Mouse (Mus musculus) stomach, postnatal 0 days (tissue): Measurements from ENCODE around the gene Ola1. TPM values are rescaled to one million over a fixed set of nuclear protein-coding genes. Genes with fewer than 3 reads are reported as not detected.

Source experiments
- ATAC-seq: fragments of 200-750 bp; cut with Nextera tagmentation; 2 replicates; pipeline ENCODE4 v1.8.0; 2017; ENCODE audit not compliant: low FRiP score, low TSS enrichment
- DNase-seq: peaks from one replicate; pipeline ENCODE4 v3.0.0-alpha.2; 2016; ENCODE audit warnings: low spot score
- H3K27ac ChIP-seq: fragments of 300-500 bp; sonication (generic); replicated peaks from 2 replicates; pipeline ENCODE4 v1.5.1; 2014; ENCODE audit warnings: mild to moderate bottlenecking, control low read depth
- H3K27me3 ChIP-seq: fragments of 300-500 bp; sonication (generic); 2 replicates; pipeline ENCODE4 v1.6.1; 2014; ENCODE audit warnings: low read length; ENCODE audit not compliant: control insufficient read depth, insufficient read depth
- H3K36me3 ChIP-seq: fragments of 300-500 bp; sonication (generic); 2 replicates; pipeline ENCODE4 v1.6.1; 2014; ENCODE audit warnings: low read length, mixed read lengths; ENCODE audit not compliant: control insufficient read depth, insufficient read depth
- H3K4me1 ChIP-seq: fragments of 300-500 bp; sonication (generic); replicated peaks from 2 replicates; pipeline ENCODE4 v1.6.1; 2014; ENCODE audit warnings: antibody characterized with exemption; ENCODE audit not compliant: control insufficient read depth, insufficient read depth
- H3K4me2 ChIP-seq: fragments of 300-500 bp; sonication (generic); replicated peaks from 2 replicates; pipeline ENCODE4 v1.6.1; 2014; ENCODE audit warnings: low read depth, mild to moderate bottlenecking, control low read depth, moderate library complexity
- H3K4me3 ChIP-seq: fragments of 300-500 bp; sonication (generic); 2 replicates; pipeline ENCODE4 v1.5.1; 2014; ENCODE audit warnings: low read depth, low read length, control low read depth
- H3K9ac ChIP-seq: fragments of 300-500 bp; sonication (generic); 2 replicates; pipeline ENCODE4 v1.6.1; 2014; ENCODE audit warnings: mild to moderate bottlenecking, low read length, control low read depth, mixed read lengths
- H3K9me3 ChIP-seq: fragments of 300-500 bp; sonication (generic); 2 replicates; pipeline ENCODE4 v1.6.1; 2016; ENCODE audit warnings: low read length; ENCODE audit not compliant: control insufficient read depth
- CTCF ChIP-seq: IDR thresholded peaks from 2 replicates; pipeline ENCODE4 v1.5.1; 2016; ENCODE audit warnings: antibody characterized with exemption, low read depth, mild to moderate bottlenecking, moderate library complexity
- EP300 ChIP-seq: optimal IDR thresholded peaks from 2 replicates; pipeline ENCODE3; 2016; ENCODE audit warnings: antibody characterized with exemption
- WGBS: fragments of 180-500 bp; shearing (Covaris S2); extraction: QIAGEN DNeasy Blood & Tissue Kit; methylation state at CpG from one replicate; pipeline ENCODE4 v1.1.7; 2014; 5-methylcytosine and 5-hydroxymethylcytosine counted together
- polyA plus RNA-seq: library from polyadenylated mRNA; unstranded; fragments of >200 nt; fragmentation: Nextera tagmentation; extraction: Ambion mirVana; gene quantifications from 2 replicates; pipeline ENCODE4 v1.2.1, GENCODE M21; 2015

The Ola1 gene
- polyA plus RNA-seq, 1 experiment from 2014 or later: 62.4 TPM

- H3K9me3 ChIP-seq: no peaks in the 10 kb centered on the region
- no peak overlapping the region for H3K27ac ChIP-seq
- H3K4me3 ChIP-seq: no peak overlapping the region
- DNase-seq (no peak), ATAC-seq (no peak)
- H3K9ac ChIP-seq: no peak overlapping the region
- no peaks in the 10 kb centered on the region for H3K27me3 ChIP-seq
- no peak for TF ChIP-seq CTCF
- no peak for TF ChIP-seq EP300
- no peak overlapping the region for H3K4me2 ChIP-seq
- H3K36me3 ChIP-seq: no peaks in the 10 kb centered on the region
- H3K4me1 ChIP-seq: no peaks in the 10 kb centered on the region
- 83% methylated on average over 9 of the region's 9 CpGs for WGBS
Observed at GRCm38 (mm10) chr2:73053791-73054490, 164.8 kb downstream of the Ola1 start.

GRCm38 (mm10) chr2:73050401-73050800 is 168.3 kb downstream of the Ola1 start:
- no peak overlapping the region for H3K9ac ChIP-seq
- H3K27ac ChIP-seq: no peak overlapping the region
- H3K4me1 ChIP-seq: no peaks in the 10 kb centered on the region
- H3K4me3 ChIP-seq: no peak overlapping the region
- H3K4me2 ChIP-seq: no peak overlapping the region
- no peaks in the 10 kb centered on the region for H3K27me3 ChIP-seq
- H3K36me3 ChIP-seq: no peaks in the 10 kb centered on the region
- no peak for TF ChIP-seq EP300
- H3K9me3 ChIP-seq: no peaks in the 10 kb centered on the region
- ATAC-seq (no peak), DNase-seq (no peak)
- 78% methylated on average over 8 of the region's 8 CpGs for WGBS

GRCm38 (mm10) chr2:73049977-73050376 is 168.7 kb downstream of the Ola1 start:
- WGBS: 75% methylated on average over 4 of the region's 4 CpGs
- ATAC-seq: no peak

GRCm38 (mm10) chr2:73049001-73049684 is 169.6 kb downstream of the Ola1 start:
- 52% methylated on average over 6 of the region's 6 CpGs for WGBS
- Histone ChIP-seq H3K9ac (no peak overlapping the region), H3K36me3 (no peaks in the 10 kb centered on the region), H3K4me1 (no peaks in the 10 kb centered on the region), H3K4me3 (no peak overlapping the region), H3K9me3 (no peaks in the 10 kb centered on the region), H3K4me2 (no peak overlapping the region), H3K27ac (peak overlapping the region; percentile 63; the same call in 1 of the 2 replicates), H3K27me3 (no peaks in the 10 kb centered on the region)
- peak; percentile 64; the same call in 1 of the 2 replicates for ATAC-seq
- no peak for TF ChIP-seq CTCF
- TF ChIP-seq EP300: no peak
- DNase-seq: no peak

More at GRCm38 (mm10) chr2:73049977-73050376, 168.7 kb downstream of the Ola1 start:
- Histone ChIP-seq H3K27ac (no peak overlapping the region), H3K27me3 (no peaks in the 10 kb centered on the region), H3K4me3 (no peak overlapping the region), H3K9me3 (no peaks in the 10 kb centered on the region), H3K9ac (no peak overlapping the region), H3K4me2 (no peak overlapping the region), H3K4me1 (no peaks in the 10 kb centered on the region), H3K36me3 (no peaks in the 10 kb centered on the region)
- TF ChIP-seq CTCF (no peak), EP300 (no peak)
- no peak for DNase-seq

GRCm38 (mm10) chr2:73047061-73047741 is 171.5 kb downstream of the Ola1 start:
- ATAC-seq (peak; percentile 90), DNase-seq (peak; percentile 55)
- Histone ChIP-seq H3K4me2 (peak overlapping the region; percentile 6), H3K36me3 (no peaks in the 10 kb centered on the region), H3K27me3 (no peaks in the 10 kb centered on the region), H3K9me3 (no peaks in the 10 kb centered on the region), H3K4me1 (no peaks in the 10 kb centered on the region), H3K4me3 (no peak overlapping the region), H3K27ac (peak overlapping the region; percentile 89), H3K9ac (no peak overlapping the region)
- TF ChIP-seq CTCF (no peak), EP300 (peak; percentile 51)
- 50% methylated on average over 24 of the region's 24 CpGs for WGBS

GRCm38 (mm10) chr2:73046576-73046975 is 172.1 kb downstream of the Ola1 start:
- Histone ChIP-seq H3K36me3 (no peaks in the 10 kb centered on the region), H3K9me3 (no peaks in the 10 kb centered on the region), H3K9ac (no peak overlapping the region), H3K27ac (peak overlapping the region; percentile 89), H3K4me3 (no peak overlapping the region), H3K4me2 (peak overlapping the region; percentile 6), H3K4me1 (no peaks in the 10 kb centered on the region), H3K27me3 (no peaks in the 10 kb centered on the region)
- no peak for DNase-seq
- TF ChIP-seq CTCF: no peak
- no peak for TF ChIP-seq EP300
- ATAC-seq: peak; percentile 26; the same call in 1 of the 2 replicates
- WGBS: 43% methylated on average over 10 of the region's 10 CpGs
